Mouse (Mus musculus): ENCODE data around the gene Cwh43. TPM values are rescaled to one million over a fixed set of nuclear protein-coding genes. Genes with fewer than 3 reads are reported as not detected.

Gene Cwh43
- total RNA-seq (2021), result 1 to 10 TPM; 3.5 to 4.2 TPM

GRCm38 (mm10) chr5:73405981-73406722, at the start of gene Cwh43:
Gene Cwh43 (plus strand): TSS chr5:73406075.
- no peak for DNase-seq
- intact Hi-C loops (cut with DNase I), result no loop called here

- intact Hi-C loops (cut with DNase I), result no loop called here
- no peak for DNase-seq
These were observed 46.6 kb upstream of the Cwh43 start for GRCm38 (mm10) chr5:73359134-73359751.

GRCm38 (mm10) chr5:73359752-73360141, 46.1 kb upstream of the Cwh43 start:
- DNase-seq, result no peak
- intact Hi-C loops (cut with DNase I), result no loop called here

GRCm38 (mm10) chr5:73360240-73360639, 45.6 kb upstream of the Cwh43 start:
- intact Hi-C loops (cut with DNase I), result no loop called here

GRCm38 (mm10) chr5:73362338-73362737, 43.5 kb upstream of the Cwh43 start:
- intact Hi-C loops (cut with DNase I), result no loop called here
- no peak for DNase-seq

More at GRCm38 (mm10) chr5:73360240-73360639, 45.6 kb upstream of the Cwh43 start:
- DNase-seq, result no peak

GRCm38 (mm10) chr5:73362791-73363190, 43.1 kb upstream of the Cwh43 start:
- intact Hi-C loops (cut with DNase I), result no loop called here
- DNase-seq, result no peak

GRCm38 (mm10) chr5:73364107-73364864, 41.6 kb upstream of the Cwh43 start:
- DNase-seq, result no peak
- intact Hi-C loops (cut with DNase I), result no loop called here

GRCm38 (mm10) chr5:73367906-73368305, 38.0 kb upstream of the Cwh43 start:
- intact Hi-C loops (cut with DNase I), result no loop called here
- no peak for DNase-seq

GRCm38 (mm10) chr5:73368845-73369447, 36.9 kb upstream of the Cwh43 start:
- intact Hi-C loops (cut with DNase I), result no loop called here
- DNase-seq, result no peak

- intact Hi-C loops (cut with DNase I), result loop anchor here (10.0 kb wide), 1 partner anchor 55 kb away; no protein-coding TSS in a partner anchor
- no peak for DNase-seq
These were observed 36.1 kb upstream of the Cwh43 start for GRCm38 (mm10) chr5:73369731-73370130.

GRCm38 (mm10) chr5:73372601-73373000, 33.3 kb upstream of the Cwh43 start:
- no peak for DNase-seq
- intact Hi-C loops (cut with DNase I), result loop anchor here (10.0 kb wide), 1 partner anchor 58 kb away; no protein-coding TSS in a partner anchor

- intact Hi-C loops (cut with DNase I), result loop anchor here (10.0 kb wide), 1 partner anchor 58 kb away; no protein-coding TSS in a partner anchor
- no peak for DNase-seq
These were observed 32.7 kb upstream of the Cwh43 start for GRCm38 (mm10) chr5:73373184-73373583.

- intact Hi-C loops (cut with DNase I), result loop anchor here (10.0 kb wide), 1 partner anchor 61 kb away; no protein-coding TSS in a partner anchor
- DNase-seq, result no peak
These were observed 29.8 kb upstream of the Cwh43 start for GRCm38 (mm10) chr5:73376041-73376440.

- intact Hi-C loops (cut with DNase I), result loop anchor here (10.0 kb wide), 1 partner anchor 62 kb away; no protein-coding TSS in a partner anchor
- no peak for DNase-seq
These were observed 29.4 kb upstream of the Cwh43 start for GRCm38 (mm10) chr5:73376491-73376890.

- intact Hi-C loops (cut with DNase I), result loop anchor here (5.0 to 10.0 kb wide), 2 partner anchors 65 to 308 kb away; no protein-coding TSS in a partner anchor
These were observed 26.0 kb upstream of the Cwh43 start for GRCm38 (mm10) chr5:73379908-73380307.

GRCm38 (mm10) chr5:73380829-73381228, 25.0 kb upstream of the Cwh43 start:
- intact Hi-C loops (cut with DNase I), result loop anchor here (5.0 kb wide), 1 partner anchor 309 kb away; no protein-coding TSS in a partner anchor
- no peak for DNase-seq

More at GRCm38 (mm10) chr5:73379908-73380307, 26.0 kb upstream of the Cwh43 start:
- DNase-seq, result peak; percentile 88

- no peak for DNase-seq
- intact Hi-C loops (cut with DNase I), result loop anchor here (5.0 kb wide), 1 partner anchor 309 kb away; no protein-coding TSS in a partner anchor
These were observed 24.4 kb upstream of the Cwh43 start for GRCm38 (mm10) chr5:73381510-73381909.

- DNase-seq, result no peak
- intact Hi-C loops (cut with DNase I), result loop anchor here (5.0 kb wide), 1 partner anchor 310 kb away; no protein-coding TSS in a partner anchor
These were observed 23.8 kb upstream of the Cwh43 start for GRCm38 (mm10) chr5:73381976-73382540.

GRCm38 (mm10) chr5:73382737-73383646, 22.9 kb upstream of the Cwh43 start:
- DNase-seq, result peak; percentile 67
- intact Hi-C loops (cut with DNase I), result loop anchor here (5.0 kb wide), 1 partner anchor 311 kb away; no protein-coding TSS in a partner anchor
